Mouse (Mus musculus): ENCODE results near the gene Pop7.

DNA sequence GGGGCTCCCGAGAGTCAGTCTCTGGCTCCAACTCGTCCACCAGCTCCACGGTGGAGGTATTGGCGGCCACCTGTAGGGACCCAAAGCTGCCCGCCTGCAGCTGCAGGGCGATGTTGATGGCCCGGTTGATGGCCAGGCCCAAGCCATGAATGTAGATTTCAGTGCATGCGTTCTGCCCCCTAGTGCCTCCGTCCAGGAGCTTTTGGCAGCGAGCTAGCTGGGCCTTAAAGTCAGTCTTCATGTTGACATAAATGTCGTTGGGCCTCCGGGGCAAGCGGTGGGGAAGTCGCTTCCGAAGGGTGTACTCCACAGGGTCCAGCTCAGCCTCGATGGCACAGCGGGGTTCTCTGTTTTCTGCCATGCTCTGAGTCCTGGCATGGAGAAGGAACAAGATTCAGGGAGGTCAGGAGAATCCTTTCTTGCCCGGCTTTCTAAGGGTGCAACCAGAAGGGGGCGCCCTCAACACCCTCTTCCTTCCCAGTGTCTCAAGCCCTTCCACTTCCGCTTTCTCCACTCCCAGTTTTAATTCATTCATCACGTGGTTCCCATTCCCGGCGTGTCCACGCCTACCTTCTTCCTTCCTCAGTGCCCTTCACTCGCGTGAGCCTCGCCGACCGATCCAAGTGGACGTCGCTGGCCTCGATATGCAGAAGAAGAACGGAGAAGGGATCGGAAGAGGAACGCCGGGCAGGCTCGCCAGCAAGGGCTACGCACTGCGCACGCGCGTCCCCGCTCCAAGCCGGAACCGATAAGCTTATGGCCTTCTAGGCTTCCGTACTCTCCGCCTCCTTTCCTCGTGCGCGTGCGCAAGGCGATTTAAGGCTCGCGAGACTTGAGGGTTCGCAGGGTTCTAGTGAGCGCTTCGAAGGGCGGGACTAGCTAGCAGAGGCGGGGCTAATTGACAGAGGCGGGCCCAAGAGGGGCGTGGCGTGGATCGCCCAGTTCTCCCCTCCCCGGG is at the start of gene Pop7:
- TF ChIP-seq CTCF (IDR thresholded peaks at IDR 0.05) (peak; percentile 78), EP300 (IDR thresholded peaks at IDR 0.05) (peak; percentile 85)
